Mouse (Mus musculus) limb, embryonic 11.5 days (tissue): Measurements from ENCODE around the gene Rangap1. TPM values are rescaled to one million over a fixed set of nuclear protein-coding genes. Genes with fewer than 3 reads are reported as not detected.

Experiments
- ATAC-seq: fragments of 200-750 bp; cut with Nextera tagmentation; 2 replicates; pipeline ENCODE4 v1.8.0; 2017; ENCODE audit warnings: low read depth; ENCODE audit not compliant: insufficient number of reproducible peaks, low FRiP score, low TSS enrichment
- DNase-seq: peaks from one replicate; pipeline ENCODE4 v3.0.0-alpha.2; 2015; ENCODE audit warnings: low spot score
- H3K27ac ChIP-seq: fragments of 300-500 bp; sonication (generic); replicated peaks from 2 replicates; pipeline ENCODE4 v1.5.1; 2014; ENCODE audit warnings: low read depth, mild to moderate bottlenecking, low read length
- H3K27me3 ChIP-seq: fragments of 300-500 bp; sonication (generic); 2 replicates; pipeline ENCODE4 v1.6.1; 2014; ENCODE audit warnings: mild to moderate bottlenecking, low read length, mixed read lengths; ENCODE audit not compliant: control insufficient read depth, insufficient read depth
- H3K36me3 ChIP-seq: fragments of 300-500 bp; sonication (generic); 2 replicates; pipeline ENCODE4 v1.6.1; 2014; ENCODE audit warnings: mild to moderate bottlenecking, low read length, moderate library complexity, mixed read lengths; ENCODE audit not compliant: control insufficient read depth, insufficient read depth
- H3K4me1 ChIP-seq: fragments of 300-500 bp; sonication (generic); 2 replicates; pipeline ENCODE4 v1.6.1; 2014; ENCODE audit warnings: low read length, mixed read lengths; ENCODE audit not compliant: control insufficient read depth, insufficient read depth
- H3K4me2 ChIP-seq: fragments of 300-500 bp; sonication (generic); 2 replicates; pipeline ENCODE4 v1.6.1; 2014; ENCODE audit warnings: low read depth, mild to moderate bottlenecking, moderate library complexity; ENCODE audit not compliant: severe bottlenecking
- H3K4me3 ChIP-seq: fragments of 300-500 bp; sonication (generic); 2 replicates; pipeline ENCODE4 v1.5.1; 2014; ENCODE audit warnings: low read depth, low read length
- H3K9ac ChIP-seq: fragments of 300-500 bp; sonication (generic); 2 replicates; pipeline ENCODE4 v1.6.1; 2014; ENCODE audit warnings: mild to moderate bottlenecking, low read length
- H3K9me3 ChIP-seq: fragments of 300-500 bp; sonication (generic); 2 replicates; pipeline ENCODE4 v1.6.1; 2016; ENCODE audit warnings: low read length; ENCODE audit not compliant: control insufficient read depth
- WGBS: fragments of 180-500 bp; shearing (Covaris S2); extraction: QIAGEN DNeasy Blood & Tissue Kit; methylation state at CpG from one replicate; pipeline ENCODE4 v1.1.7; 2014; 5-methylcytosine and 5-hydroxymethylcytosine counted together
- polyA plus RNA-seq: library from polyadenylated mRNA; unstranded; fragments of >200 nt; fragmentation: Nextera tagmentation; extraction: Ambion mirVana; gene quantifications from 2 replicates; pipeline ENCODE4 v1.2.1, GENCODE M21; 2014

The Rangap1 gene
- polyA plus RNA-seq, 1 experiment from 2014 or later = 125 TPM

DNA sequence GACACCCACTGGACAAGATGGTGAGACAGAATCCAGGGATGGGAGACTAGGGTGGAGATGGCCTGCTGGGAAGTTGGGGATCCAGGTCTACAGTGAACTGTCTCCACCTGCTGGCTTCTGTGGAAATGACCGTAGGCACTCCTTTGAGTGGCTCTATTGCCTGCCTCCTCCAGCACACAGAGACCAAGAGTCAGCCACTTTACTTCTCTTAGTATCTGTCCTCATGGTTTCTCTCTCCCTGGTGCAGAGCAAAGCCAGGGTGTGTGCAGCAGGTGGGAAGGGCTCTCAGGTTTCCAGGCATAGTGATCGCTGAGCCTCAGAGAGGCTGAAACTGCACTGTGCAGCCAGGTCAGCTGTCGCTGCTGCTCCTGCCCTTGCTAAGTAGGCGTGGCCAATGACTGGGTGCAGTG, 75.1 kb downstream of the Rangap1 start:
- Histone ChIP-seq H3K4me3 (no peak overlapping the region), H3K9me3 (no peaks in the 10 kb centered on the region), H3K4me1 (no peaks in the 10 kb centered on the region), H3K9ac (no peak overlapping the region), H3K36me3 (peaks cover 19% of the 10 kb centered on the region), H3K27me3 (no peaks in the 10 kb centered on the region), H3K27ac (no peak overlapping the region), H3K4me2 (no peak overlapping the region)
- WGBS = 84% methylated on average over 4 of the region's 4 CpGs
- DNase-seq = peak; percentile 65
- no peak for ATAC-seq

- Histone ChIP-seq H3K4me1 (0 out of 2 replicates have a peak, but pooled peaks cover 3% of the 10 kb centered on the region), H3K36me3 (peaks cover 16% of the 10 kb centered on the region), H3K4me3 (no peak overlapping the region), H3K27ac (no peak overlapping the region), H3K9ac (0 out of 2 replicates have a peak overlapping the region, but pooled peaks have one; percentile 12), H3K27me3 (no peaks in the 10 kb centered on the region), H3K9me3 (no peaks in the 10 kb centered on the region), H3K4me2 (no peak overlapping the region)
- ATAC-seq (no peak), DNase-seq (no peak)
- 87% methylated on average over 10 of the region's 10 CpGs for WGBS
These were observed 78.4 kb downstream of the Rangap1 start for GRCm38 (mm10) chr15:81666957-81667356.

- under 1% methylated on average over 55 of the region's 55 CpGs for WGBS
- Histone ChIP-seq H3K36me3 (peaks cover 11% of the 10 kb centered on the region), H3K27ac (no peak within 1 kb of the TSS), H3K4me2 (peak within 1 kb of the TSS; percentile 76), H3K27me3 (no peaks in the 10 kb centered on the region), H3K9me3 (no peaks in the 10 kb centered on the region), H3K4me3 (peak within 1 kb of the TSS; percentile 88), H3K9ac (peak within 1 kb of the TSS; percentile 72), H3K4me1 (0 out of 2 replicates have a peak, but pooled peaks cover 3% of the 10 kb centered on the region)
- DNase-seq = peak; percentile 94
- ATAC-seq = peak; percentile 94
These were observed 81.4 kb downstream of the Rangap1 start, which contains the start of gene L3mbtl2 for GRCm38 (mm10) chr15:81663697-81664561. Gene L3mbtl2, plus strand, starts transcription at chr15:81663889.

GRCm38 (mm10) chr15:81663281-81663680, 82.0 kb downstream of the Rangap1 start:
- Histone ChIP-seq H3K9ac (no peak overlapping the region), H3K4me3 (peak overlapping the region; percentile 88), H3K27me3 (no peaks in the 10 kb centered on the region), H3K36me3 (peaks cover 4% of the 10 kb centered on the region), H3K27ac (no peak overlapping the region), H3K4me2 (peak overlapping the region; percentile 76; the same call in 1 of the 2 replicates), H3K9me3 (no peaks in the 10 kb centered on the region), H3K4me1 (0 out of 2 replicates have a peak, but pooled peaks cover 3% of the 10 kb centered on the region)
- ATAC-seq = peak; percentile 14; the same call in 1 of the 2 replicates
- WGBS = 66% methylated on average over 10 of the region's 10 CpGs
- DNase-seq = no peak

DNA sequence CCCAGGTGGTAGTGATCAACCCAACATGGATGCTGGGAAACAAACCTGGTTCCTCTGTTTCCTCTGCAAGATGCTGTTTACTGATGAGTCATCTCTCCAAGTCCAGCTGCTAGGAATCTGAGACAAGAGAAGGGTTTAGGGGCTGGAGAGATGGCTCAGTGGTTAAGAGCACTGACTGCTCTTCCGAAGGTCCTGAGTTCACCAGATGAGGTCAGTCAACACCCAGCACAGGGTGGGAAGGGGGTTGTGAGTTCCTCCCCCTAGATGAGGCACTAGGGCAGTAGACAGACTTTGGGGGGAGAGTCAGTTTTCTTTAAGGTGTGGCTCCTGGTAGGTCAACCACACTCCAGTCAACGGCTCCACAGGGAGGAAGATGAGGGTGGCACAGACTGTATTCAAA, 83.6 kb downstream of the Rangap1 start:
- Histone ChIP-seq H3K4me1 (0 out of 2 replicates have a peak, but pooled peaks cover 3% of the 10 kb centered on the region), H3K36me3 (no peaks in the 10 kb centered on the region), H3K9ac (no peak overlapping the region), H3K4me2 (no peak overlapping the region), H3K27me3 (no peaks in the 10 kb centered on the region), H3K27ac (no peak overlapping the region), H3K4me3 (no peak overlapping the region), H3K9me3 (no peaks in the 10 kb centered on the region)
- 100% methylated on average over 2 of the region's 2 CpGs for WGBS
- no peak for DNase-seq
- no peak for ATAC-seq

Other genes with a start within 250 kb of the Rangap1 start
- 24.5 and 27.6 TPM in 2 replicates for gene Ep300, start 160.2 kb downstream of the Rangap1 start, polyA plus RNA-seq
- gene L3mbtl2, start 81.6 kb downstream of the Rangap1 start, polyA plus RNA-seq = 24.2 and 27.0 TPM in 2 replicates
- gene Chadl, start 48.2 kb downstream of the Rangap1 start, polyA plus RNA-seq = 4.4 and 4.5 TPM in 2 replicates
- 53.9 and 57.9 TPM in 2 replicates for gene Zc3h7b, start 473 bp downstream of the Rangap1 start, polyA plus RNA-seq
- gene Tef, start 56.9 kb upstream of the Rangap1 start, polyA plus RNA-seq = 13.7 and 14.6 TPM in 2 replicates
- gene Tob2, start 113.3 kb upstream of the Rangap1 start, polyA plus RNA-seq = 16.7 and 16.8 TPM in 2 replicates
- gene Phf5a, start 126.4 kb upstream of the Rangap1 start, polyA plus RNA-seq = 240 and 243 TPM in 2 replicates
- 158 and 162 TPM in 2 replicates for gene Aco2, start 126.8 kb upstream of the Rangap1 start, polyA plus RNA-seq
- 68.2 and 71.3 TPM in 2 replicates for gene Polr3h, start 180.7 kb upstream of the Rangap1 start, polyA plus RNA-seq
- 4.9 TPM in 2 replicates for gene Csdc2, start 191.2 kb upstream of the Rangap1 start, polyA plus RNA-seq
- 15.3 and 16.0 TPM in 2 replicates for gene Pmm1, start 215.4 kb upstream of the Rangap1 start, polyA plus RNA-seq
- not detected in 2 replicates for gene 1700029P11Rik, start 235.0 kb upstream of the Rangap1 start, polyA plus RNA-seq
- gene Xrcc6, start 242.3 kb upstream of the Rangap1 start, polyA plus RNA-seq = 91.0 and 105 TPM in 2 replicates